Mouse (Mus musculus) cerebellum, adult 8-10 months (tissue): ENCODE measurements at regions not wholly inside any gene's neighbourhood (a gene's known extent, or its start where the extent isn't known, plus 50 kb on each side); places are given as distances from the start of the nearest gene placed in this dataset.

Source experiments
- DNase-seq: peaks from one replicate; pipeline ENCODE4 v3.0.0; 2022

- no peak for DNase-seq
Measured at GRCm38 (mm10) chr5:138875180-138876076, 55.5 kb downstream of the Gm5294 start.

DNA sequence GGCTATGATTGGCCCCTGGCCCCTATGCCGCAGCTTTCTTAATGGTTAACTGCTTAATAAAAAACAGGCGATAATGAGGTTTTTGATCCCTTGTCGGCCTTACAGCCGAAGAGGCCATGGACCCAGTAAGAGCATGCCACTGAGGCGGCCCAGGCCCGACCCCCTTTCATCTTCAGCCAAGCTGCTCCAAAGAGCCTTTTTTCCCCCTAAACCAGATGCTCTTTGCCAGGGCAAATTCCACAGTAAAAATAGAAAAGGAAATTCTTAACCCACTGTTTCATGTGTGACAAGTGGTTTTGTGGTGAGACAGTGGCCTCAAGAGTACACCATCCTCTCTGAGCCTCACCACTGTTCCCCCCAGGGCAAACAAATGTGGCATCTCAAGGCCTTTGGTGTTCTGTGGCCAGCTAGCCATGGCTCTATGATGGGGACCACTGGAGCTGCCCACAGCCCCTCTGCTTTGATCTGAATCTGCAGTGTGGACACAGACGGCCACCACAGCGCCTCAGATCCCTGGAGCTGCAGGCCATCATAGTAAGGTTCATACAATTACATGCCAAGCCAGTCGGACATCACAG lies 61.9 kb downstream of the Gm5294 start:
- no peak for DNase-seq

- DNase-seq = no peak
Measured at GRCm38 (mm10) chr5:138883573-138883972, 63.7 kb downstream of the Gm5294 start.

GRCm38 (mm10) chr5:138885905-138886304 lies 66.0 kb downstream of the Gm5294 start:
- DNase-seq = no peak

GRCm38 (mm10) chr5:138888749-138889148 lies 68.9 kb downstream of the Gm5294 start:
- DNase-seq = no peak

GRCm38 (mm10) chr5:138889760-138890159 lies 69.9 kb downstream of the Gm5294 start:
- DNase-seq = no peak

- DNase-seq = peak; percentile 32
Measured at GRCm38 (mm10) chr5:138894496-138894895, 74.6 kb downstream of the Gm5294 start.

DNA sequence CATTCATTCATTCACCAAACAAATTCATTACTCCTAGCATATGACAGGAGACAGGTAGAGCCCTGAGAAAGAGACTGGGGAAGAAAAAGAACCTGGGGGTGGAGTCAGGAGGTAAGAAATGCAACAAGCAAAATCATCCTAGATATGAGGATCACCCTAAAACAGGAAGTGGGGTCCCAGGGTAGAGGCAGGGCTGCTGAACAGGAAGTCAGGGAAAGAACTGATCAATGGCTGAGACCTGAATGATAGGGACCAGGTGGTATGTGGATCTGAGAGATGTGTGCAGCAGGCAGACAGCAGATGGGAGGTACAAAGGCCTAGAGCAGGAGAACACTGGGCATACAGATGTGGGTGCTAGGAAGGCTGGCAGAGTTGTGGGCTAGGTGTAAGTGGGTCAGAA lies 77.4 kb downstream of the Gm5294 start:
- no peak for DNase-seq

DNA sequence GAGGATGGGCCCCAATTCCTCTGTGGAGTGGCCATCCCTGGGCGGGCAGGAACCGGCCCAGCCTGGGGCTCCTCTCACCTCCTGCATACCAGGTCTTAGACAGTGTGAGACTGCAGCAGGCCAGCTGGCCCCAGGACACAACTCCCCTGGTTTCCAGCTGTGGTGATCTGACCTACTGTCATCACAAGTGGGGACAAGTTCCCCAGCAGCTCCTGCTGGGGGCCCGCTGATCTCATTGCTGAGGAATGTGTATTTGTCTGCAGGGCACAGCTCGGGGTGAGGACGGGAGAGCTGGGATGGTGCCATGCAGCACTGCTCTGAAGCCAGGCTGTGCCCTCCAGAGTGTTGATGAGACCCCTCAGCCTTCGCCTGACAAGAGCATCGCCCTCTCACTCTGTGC lies 78.6 kb downstream of the Gm5294 start:
- DNase-seq = no peak

DNA sequence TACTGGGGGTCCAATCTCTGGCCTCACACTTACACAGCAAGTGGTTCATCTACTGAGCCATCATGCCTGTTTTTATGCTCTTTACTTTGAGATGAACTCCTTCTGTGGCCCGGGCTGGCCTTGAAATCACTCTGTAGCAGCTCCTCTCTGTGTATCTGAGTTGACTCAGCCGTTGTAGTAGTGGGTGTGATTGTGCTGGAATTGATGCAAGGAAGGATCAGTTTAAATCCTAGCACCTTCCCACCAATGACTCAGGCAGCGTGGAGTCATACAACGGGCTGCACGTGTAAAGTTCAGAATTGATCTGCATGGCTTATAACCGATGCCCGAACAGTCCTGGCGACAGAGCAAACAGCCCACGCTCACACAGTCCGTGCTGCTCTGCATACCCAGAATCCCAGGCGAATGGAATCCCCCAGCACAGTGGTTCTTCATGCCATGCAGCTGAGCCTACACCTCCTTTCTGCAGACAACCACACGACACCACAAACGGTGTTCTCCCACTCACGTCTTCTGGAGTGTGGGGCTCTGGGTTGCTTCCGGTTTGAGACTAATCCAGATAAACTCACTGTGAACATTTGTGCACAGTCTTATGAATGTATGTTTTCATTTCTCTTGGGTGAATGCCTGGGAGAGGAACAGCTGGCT lies 81.2 kb downstream of the Gm5294 start:
- DNase-seq = no peak

- DNase-seq = no peak
Measured at GRCm38 (mm10) chr5:138902316-138902715, 82.4 kb downstream of the Gm5294 start.

DNA sequence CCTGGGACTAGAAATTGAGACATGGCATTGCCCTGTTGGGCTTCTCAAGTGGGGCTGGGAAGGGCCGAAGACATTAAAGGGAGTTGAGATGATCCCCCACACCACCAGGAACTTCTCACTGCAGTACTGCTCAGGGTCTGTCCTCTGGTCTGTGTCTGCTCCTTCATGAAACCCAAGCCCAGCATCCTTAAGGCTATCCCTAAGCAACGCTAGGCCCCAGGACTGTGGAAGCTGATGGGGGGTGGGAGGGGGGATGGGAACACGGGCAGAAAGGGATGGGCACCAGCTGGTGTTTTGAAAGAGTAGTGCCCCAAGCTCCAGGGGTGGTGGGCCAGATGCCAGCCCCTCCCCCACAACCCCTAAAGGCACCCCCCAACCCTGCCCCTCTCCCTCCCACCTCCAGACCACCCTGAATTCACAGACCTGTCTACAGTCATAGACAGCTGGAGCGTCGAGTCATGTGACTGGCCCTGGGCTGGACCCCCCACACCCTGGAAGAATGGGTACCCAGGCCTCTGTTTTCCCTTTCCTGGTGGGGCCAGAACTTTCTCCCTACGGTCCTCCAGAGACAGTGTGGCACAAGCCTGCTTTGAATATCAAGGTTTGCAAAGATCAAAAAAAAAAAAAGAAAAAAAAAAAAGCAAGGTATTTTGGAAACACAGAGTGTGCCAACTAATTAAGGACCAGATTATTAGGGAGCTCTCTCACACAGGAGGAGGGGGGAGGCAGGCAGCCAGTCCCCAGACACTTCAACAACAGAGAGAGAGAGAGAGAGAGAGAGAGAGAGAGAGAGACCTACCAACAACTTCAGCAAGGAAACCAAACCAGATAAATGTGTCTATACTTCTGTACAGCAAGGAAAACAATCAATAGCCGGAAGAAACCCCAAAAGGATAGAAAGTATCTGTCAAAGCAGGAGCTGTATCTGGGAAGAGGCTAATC lies 85.1 kb downstream of the Pdgfa start:
- DNase-seq = no peak

DNA sequence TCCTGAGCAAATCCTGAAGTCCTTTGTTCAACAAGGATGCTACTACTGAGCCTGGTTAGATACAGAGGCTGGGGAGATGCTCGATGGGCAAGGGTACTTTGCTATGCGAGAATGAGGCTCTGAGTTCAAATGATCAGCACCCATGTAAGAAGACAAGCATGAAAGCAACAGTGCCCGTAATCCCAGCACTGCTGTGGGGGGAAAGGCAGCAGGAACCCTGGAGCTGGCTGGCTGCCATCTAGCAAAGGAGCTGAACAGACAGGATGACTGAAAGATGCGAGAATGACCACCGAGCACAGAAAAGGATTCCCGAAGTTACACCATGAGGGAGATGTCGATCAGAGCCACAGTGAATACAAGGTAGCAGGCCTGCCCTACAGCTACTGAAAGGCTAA lies 84.5 kb downstream of the Pdgfa start:
- DNase-seq = no peak

DNA sequence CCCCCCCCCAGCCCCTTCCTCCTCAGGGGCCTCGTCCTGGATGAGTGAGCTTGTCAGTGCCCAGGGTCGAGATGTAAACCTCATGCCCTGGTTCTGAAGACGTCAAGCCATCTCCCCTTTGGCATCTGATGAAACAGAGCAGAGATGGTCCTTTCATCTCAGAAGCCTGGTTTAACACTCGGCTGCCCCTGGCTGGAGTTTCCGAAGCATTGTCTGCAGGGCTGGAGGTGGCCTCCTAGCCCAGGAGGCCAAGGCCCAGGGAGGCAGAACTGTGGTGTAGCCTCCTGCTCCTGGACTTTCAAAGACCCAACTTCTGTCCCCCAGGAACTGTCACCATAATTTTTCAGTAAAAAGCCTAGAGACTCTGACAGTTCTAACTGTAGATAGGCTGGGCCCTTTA lies 82.1 kb downstream of the Pdgfa start:
- no peak for DNase-seq

DNA sequence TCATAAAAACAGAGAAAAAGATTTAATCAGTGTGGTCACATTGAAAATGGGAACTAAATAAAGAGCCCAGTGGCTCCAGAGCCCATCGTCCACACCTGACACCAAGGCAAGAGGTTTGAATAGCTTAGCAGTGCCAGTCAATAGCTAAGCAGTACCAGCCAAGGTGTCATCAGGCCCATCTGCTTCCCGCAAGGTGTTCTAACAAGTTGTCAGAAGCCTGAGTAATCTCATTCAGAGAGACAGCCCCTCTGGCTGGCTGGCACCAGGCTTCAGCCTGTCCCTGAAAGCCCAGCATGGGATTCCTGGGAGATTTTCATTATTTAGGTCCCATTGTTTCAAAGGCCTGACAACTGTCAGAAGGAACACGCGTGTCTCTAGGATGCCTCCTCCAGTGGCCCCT lies 81.7 kb downstream of the Pdgfa start:
- peak; percentile 17 for DNase-seq

DNA sequence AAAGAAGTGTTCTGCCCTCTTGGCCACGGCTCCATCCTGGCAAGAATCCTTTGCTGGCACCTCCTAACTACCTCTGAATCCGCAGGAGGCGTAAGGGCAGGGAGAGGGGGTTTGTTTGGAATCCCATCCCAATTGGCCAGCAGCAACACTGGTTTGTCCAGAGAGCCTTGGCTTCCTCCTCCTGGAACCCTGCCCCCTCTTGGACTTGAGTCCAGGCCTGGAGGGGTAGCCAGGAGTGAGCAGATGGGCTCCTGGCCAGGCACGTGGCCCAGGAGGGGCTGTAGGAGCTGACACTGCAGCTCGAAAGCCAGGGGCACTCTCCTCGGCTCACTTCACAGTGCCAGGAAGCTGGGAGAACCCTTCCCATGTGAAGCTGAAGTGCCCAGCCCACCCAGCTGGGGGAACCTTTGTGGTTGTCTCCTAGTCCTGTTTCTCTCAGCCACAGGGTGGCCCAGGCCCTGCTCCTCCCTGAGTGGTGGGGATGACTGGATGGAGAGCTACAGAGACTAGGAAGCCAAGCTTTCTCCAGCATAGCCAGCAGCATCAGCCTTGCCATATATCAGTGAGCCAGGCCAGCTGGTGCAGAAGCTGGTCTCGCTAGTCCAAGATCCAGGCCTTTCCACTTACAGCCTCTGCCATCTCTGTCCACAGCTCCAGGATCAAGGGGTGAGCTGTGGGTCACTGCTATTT lies 76.9 kb downstream of the Pdgfa start:
- peak; percentile 63 for DNase-seq

DNA sequence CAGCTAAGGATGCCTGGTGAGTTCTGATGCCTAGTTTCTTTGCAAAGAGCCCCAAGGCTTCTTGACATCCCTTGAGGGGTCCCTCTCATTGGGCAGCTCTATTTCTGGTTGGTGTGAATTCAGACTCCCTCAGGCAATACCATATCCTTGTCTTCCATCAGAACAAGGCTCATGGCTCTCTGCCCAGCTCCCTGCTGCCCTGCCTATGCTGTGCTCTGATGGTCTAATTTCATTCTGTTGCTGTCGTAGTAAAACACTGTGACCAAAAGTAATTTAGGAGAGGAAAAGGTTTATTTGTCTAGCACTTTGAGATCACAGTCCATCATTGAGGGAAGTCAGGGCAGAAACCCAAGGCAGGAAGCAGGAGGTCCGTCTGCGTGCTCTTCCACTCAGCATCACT lies 75.1 kb downstream of the Pdgfa start:
- DNase-seq = peak; percentile 19
